Mouse (Mus musculus) megakaryocyte, adult 5-6 weeks (primary cell): ENCODE data around the gene Rrm1. TPM values are rescaled to one million over a fixed set of nuclear protein-coding genes. Genes with fewer than 3 reads are reported as not detected.

Experiments
- ATAC-seq: 2 replicates; pipeline ENCODE4 v1.8.0; 2016; ENCODE audit warnings: mild to moderate bottlenecking, inconsistent platforms; ENCODE audit not compliant: poor library complexity, severe bottlenecking
- total RNA-seq, 2 experiments: library from RNA; stranded (forward) in 1 of 2; stranded (reverse) in 1 of 2; fragments of 153-499, 151-499 nt in 1 of 2; fragments of 221-1000, 200-1000 nt in 1 of 2; gene quantifications; 2 replicates each; pipeline versions ENCODE4 v1.2.3 to v1.2.4; 2015 to 2017

Rrm1 gene
- total RNA-seq, 2 experiments from 2014 or later: 161 to 515 TPM

GRCm38 (mm10) chr7:102517051-102517335, 75.5 kb downstream of the Rrm1 start:
- no peak for ATAC-seq

Other genes with a start within 250 kb of the Rrm1 start
- gene Nup98, start 231.5 kb upstream of the Rrm1 start, total RNA-seq (2015): 55.6 and 60.6 TPM in 2 replicates
- gene Nup98, start 231.5 kb upstream of the Rrm1 start, total RNA-seq (2017): 39.4 and 43.7 TPM in 2 replicates
- gene Pgap2, start 231.5 kb upstream of the Rrm1 start, total RNA-seq (2015): 32.7 and 38.7 TPM in 2 replicates
- 19.7 and 20.0 TPM in 2 replicates for gene Pgap2, start 231.5 kb upstream of the Rrm1 start, total RNA-seq (2017)
- gene Rhog, start 185.6 kb upstream of the Rrm1 start, total RNA-seq (2015): 359 and 397 TPM in 2 replicates
- gene Rhog, start 185.6 kb upstream of the Rrm1 start, total RNA-seq (2017): 89.0 and 112 TPM in 2 replicates
- 28.0 and 28.8 TPM in 2 replicates for gene Stim1, start 173.9 kb upstream of the Rrm1 start, total RNA-seq (2015)
- 35.5 and 59.3 TPM in 2 replicates for gene Stim1, start 173.9 kb upstream of the Rrm1 start, total RNA-seq (2017)
- not detected in 2 replicates for gene Olfr543, start 40.0 kb downstream of the Rrm1 start, total RNA-seq (2015)
- gene Olfr543, start 40.0 kb downstream of the Rrm1 start, total RNA-seq (2017): not detected in 2 replicates
- not detected in 2 replicates for gene Olfr544, start 46.6 kb downstream of the Rrm1 start, total RNA-seq (2015)
- gene Olfr544, start 46.6 kb downstream of the Rrm1 start, total RNA-seq (2017): 0.04 TPM in 1 of 2 replicates, not detected in the other
- gene Olfr545, start 57.9 kb downstream of the Rrm1 start, total RNA-seq (2015): not detected in 2 replicates
- gene Olfr545, start 57.9 kb downstream of the Rrm1 start, total RNA-seq (2017): not detected in 2 replicates
- gene Olfr547, start 93.1 kb downstream of the Rrm1 start, total RNA-seq (2015): not detected in 2 replicates
- gene Olfr547, start 93.1 kb downstream of the Rrm1 start, total RNA-seq (2017): not detected in 2 replicates
- not detected in 2 replicates for gene Olfr548-ps1, start 99.2 kb downstream of the Rrm1 start, total RNA-seq (2015)
- gene Olfr548-ps1, start 99.2 kb downstream of the Rrm1 start, total RNA-seq (2017): not detected in 2 replicates
- not detected in 2 replicates for gene Olfr549, start 108.2 kb downstream of the Rrm1 start, total RNA-seq (2015)
- gene Olfr549, start 108.2 kb downstream of the Rrm1 start, total RNA-seq (2017): not detected in 2 replicates
- 14.9 and 16.5 TPM in 2 replicates for gene Trim21, start 123.8 kb downstream of the Rrm1 start, total RNA-seq (2015)
- 31.4 and 53.9 TPM in 2 replicates for gene Trim21, start 123.8 kb downstream of the Rrm1 start, total RNA-seq (2017)
- 0.45 TPM in 1 of 2 replicates, not detected in the other for gene Olfr550, start 129.7 kb downstream of the Rrm1 start, total RNA-seq (2015)
- not detected in 2 replicates for gene Olfr550, start 129.7 kb downstream of the Rrm1 start, total RNA-seq (2017)
- not detected in 2 replicates for gene Olfr551, start 150.2 kb downstream of the Rrm1 start, total RNA-seq (2015)
- not detected in 2 replicates for gene Olfr551, start 150.2 kb downstream of the Rrm1 start, total RNA-seq (2017)
- not detected in 2 replicates for gene Olfr552, start 156.1 kb downstream of the Rrm1 start, total RNA-seq (2015)
- not detected in 2 replicates for gene Olfr552, start 156.1 kb downstream of the Rrm1 start, total RNA-seq (2017)
- not detected in 2 replicates for gene Olfr553, start 176.5 kb downstream of the Rrm1 start, total RNA-seq (2015)
- gene Olfr553, start 176.5 kb downstream of the Rrm1 start, total RNA-seq (2017): not detected in 2 replicates
- not detected in 2 replicates for gene Olfr554, start 196.7 kb downstream of the Rrm1 start, total RNA-seq (2015)
- not detected in 2 replicates for gene Olfr554, start 196.7 kb downstream of the Rrm1 start, total RNA-seq (2017)
- gene Olfr555, start 217.1 kb downstream of the Rrm1 start, total RNA-seq (2015): not detected in 2 replicates
- gene Olfr555, start 217.1 kb downstream of the Rrm1 start, total RNA-seq (2017): not detected in 2 replicates
- gene Olfr556, start 223.2 kb downstream of the Rrm1 start, total RNA-seq (2015): not detected in 2 replicates
- not detected in 2 replicates for gene Olfr556, start 223.2 kb downstream of the Rrm1 start, total RNA-seq (2017)
- 3.5 and 3.7 TPM in 2 replicates for gene Trim68, start 245.6 kb downstream of the Rrm1 start, total RNA-seq (2015)
- gene Trim68, start 245.6 kb downstream of the Rrm1 start, total RNA-seq (2017): 2.9 and 3.4 TPM in 2 replicates